Mouse (Mus musculus) central nervous system, embryonic 11.5 days (tissue): Measurements from ENCODE around the gene Taar7d. TPM values are rescaled to one million over a fixed set of nuclear protein-coding genes. Genes with fewer than 3 reads are reported as not detected.

Experiments
- polyA plus RNA-seq: library from polyadenylated mRNA; depleted of rRNA; stranded (reverse); fragments of >200 nt; gene quantifications from 2 replicates; pipeline ENCODE4 v1.2.3, GENCODE M21; 2012; rRNA removed

Taar7d gene
- polyA plus RNA-seq, result not detected in 2 replicates

DNA sequence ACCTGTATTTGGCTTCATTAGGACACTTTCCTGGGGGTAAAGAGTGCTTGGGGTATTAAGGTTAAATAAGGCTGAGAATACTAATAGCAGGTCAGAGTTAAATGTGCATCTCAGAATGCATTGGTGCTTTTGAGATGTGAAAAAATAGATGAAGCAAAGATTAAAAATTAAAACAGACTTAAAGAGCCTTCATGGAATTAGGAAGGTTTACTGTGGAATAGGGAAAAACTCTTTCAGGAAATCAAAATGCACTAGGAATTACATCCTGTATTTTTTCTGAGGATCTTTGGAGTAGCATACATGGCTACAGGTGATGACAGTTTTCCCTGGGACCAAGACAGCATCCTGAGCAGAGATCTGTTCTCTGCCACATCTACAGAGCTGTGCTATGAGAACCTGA, at the start of gene Taar7d:
Gene Taar7d (plus strand): TSS at position 301 of the 400 bp plus-strand sequence.

GRCm38 (mm10) chr10:23985546-23985945, 41.5 kb upstream of the Taar7d start, which contains the start of gene Taar6:
Taar6 (minus strand) TSS chr10:23985646.

GRCm38 (mm10) chr10:23993381-23993780, 33.6 kb upstream of the Taar7d start, which contains the start of gene Taar7a:
Taar7a (minus strand) TSS chr10:23993481.

GRCm38 (mm10) chr10:23999639-24000038, 27.4 kb upstream of the Taar7d start, which contains the start of gene Taar7b:
Taar7b (plus strand) TSS chr10:23999939.

DNA sequence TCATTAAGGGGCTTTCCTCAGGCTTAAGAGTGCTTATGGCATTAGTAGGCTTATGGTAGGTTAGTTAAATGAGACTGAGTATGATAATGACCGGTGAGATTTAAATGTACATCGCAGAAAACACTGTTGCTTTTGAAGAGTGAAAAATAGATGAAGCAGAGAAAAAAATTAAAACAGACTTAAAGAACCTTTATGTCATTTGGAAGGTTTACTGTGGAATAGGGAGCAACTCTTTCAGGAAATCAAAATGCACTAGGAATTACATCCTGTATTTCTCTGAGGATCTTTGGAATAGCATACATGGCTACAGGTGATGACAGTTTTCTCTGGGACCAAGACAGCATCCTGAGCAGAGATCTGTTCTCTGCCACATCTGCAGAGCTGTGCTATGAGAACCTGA, 10.3 kb downstream of the Taar7d start, which contains the start of gene Taar7e:
Gene Taar7e (plus strand): TSS at position 301 of the 400 bp plus-strand sequence.

DNA sequence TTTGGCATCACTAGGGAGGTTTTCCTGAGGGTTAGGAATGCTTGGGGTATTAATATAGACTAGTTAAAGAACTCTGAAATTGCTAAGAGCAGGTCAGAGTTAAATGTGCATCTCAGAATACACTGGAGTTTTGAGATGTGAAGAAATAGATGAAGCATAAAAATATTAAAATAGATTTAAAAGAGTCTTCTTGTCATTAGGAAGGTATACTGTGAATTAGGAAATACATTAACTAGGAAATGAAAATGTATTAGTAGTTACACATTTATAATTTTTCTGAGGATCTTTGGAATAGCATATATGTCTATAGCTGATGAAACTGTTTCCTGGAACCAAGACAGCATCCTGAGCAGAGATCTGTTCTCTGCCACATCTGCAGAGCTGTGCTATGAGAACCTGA, 22.2 kb downstream of the Taar7d start, which contains the start of gene Taar7f:
Gene Taar7f (plus strand): TSS at position 301 of the 400 bp plus-strand sequence.

GRCm38 (mm10) chr10:24076200-24076599, 49.2 kb downstream of the Taar7d start, which contains the start of gene Taar8a:
Taar8a (plus strand) TSS chr10:24076500.

Other genes starting within 250 kb of the Taar7d start
- gene Rps12, start 239.9 kb upstream of the Taar7d start, polyA plus RNA-seq, result 3,597 and 5,155 TPM in 2 replicates
- gene Slc18b1, start 230.2 kb upstream of the Taar7d start, polyA plus RNA-seq, result 15.1 and 17.1 TPM in 2 replicates
- 0.04 TPM in 1 of 2 replicates, not detected in the other for gene Vnn3, start 175.8 kb upstream of the Taar7d start, polyA plus RNA-seq
- 1.0 and 1.4 TPM in 2 replicates for gene Vnn1, start 132.5 kb upstream of the Taar7d start, polyA plus RNA-seq
- gene Taar1, start 106.9 kb upstream of the Taar7d start, polyA plus RNA-seq, result not detected in 2 replicates
- not detected in 2 replicates for gene Taar2, start 88.7 kb upstream of the Taar7d start, polyA plus RNA-seq
- gene Taar3, start 77.7 kb upstream of the Taar7d start, polyA plus RNA-seq, result not detected in 2 replicates
- not detected in 2 replicates for gene Taar4, start 66.7 kb upstream of the Taar7d start, polyA plus RNA-seq
- 0.10 TPM in 1 of 2 replicates, not detected in the other for gene Taar5, start 56.5 kb upstream of the Taar7d start, polyA plus RNA-seq
- not detected in 2 replicates for gene Taar6, start 41.6 kb upstream of the Taar7d start, polyA plus RNA-seq
- not detected in 2 replicates for gene Taar7a, start 33.7 kb upstream of the Taar7d start, polyA plus RNA-seq
- gene Taar7b, start 27.3 kb upstream of the Taar7d start, polyA plus RNA-seq, result not detected in 2 replicates
- gene Taar7e, start 10.4 kb downstream of the Taar7d start, polyA plus RNA-seq, result not detected in 2 replicates
- not detected in 2 replicates for gene Taar7f, start 22.3 kb downstream of the Taar7d start, polyA plus RNA-seq
- gene Taar8a, start 49.3 kb downstream of the Taar7d start, polyA plus RNA-seq, result not detected in 2 replicates
- not detected in 2 replicates for gene Taar8b, start 65.1 kb downstream of the Taar7d start, polyA plus RNA-seq
- not detected in 2 replicates for gene Taar8c, start 74.7 kb downstream of the Taar7d start, polyA plus RNA-seq
- gene Taar9, start 82.3 kb downstream of the Taar7d start, polyA plus RNA-seq, result not detected in 2 replicates
- 37.9 and 67.8 TPM in 2 replicates for gene Stx7, start 122.1 kb downstream of the Taar7d start, polyA plus RNA-seq
- 8.5 and 19.2 TPM in 2 replicates for gene Moxd1, start 196.3 kb downstream of the Taar7d start, polyA plus RNA-seq